Mouse (Mus musculus) heart, postnatal 0 days (tissue): ENCODE results near the gene Skap2.

ENCODE experiments used
- CTCF ChIP-seq: IDR thresholded peaks from 2 replicates; pipeline ENCODE4 v1.5.1; 2016; ENCODE audit warnings: antibody characterized with exemption, control low read depth, low read depth
- EP300 ChIP-seq: IDR thresholded peaks from 2 replicates; pipeline ENCODE4 v1.6.1; 2016; ENCODE audit warnings: antibody characterized with exemption, low read depth

GRCm38 (mm10) chr6:51874035-51874434 is 138.3 kb downstream of the Skap2 start:
- TF ChIP-seq EP300 (no peak), CTCF (no peak)
